Mouse (Mus musculus): Measurements from ENCODE around the gene Rasgrf1. TPM values are rescaled to one million over a fixed set of nuclear protein-coding genes. Genes with fewer than 3 reads are reported as not detected.
A peak's percentile ranks its signal among the peaks of the same experiment; 100 is the strongest.

The Rasgrf1 gene
- polyA plus RNA-seq (2015; fragmentation: Nextera tagmentation; extraction: Ambion mirVana), result 0.12 and 0.20 TPM in 2 replicates

DNA sequence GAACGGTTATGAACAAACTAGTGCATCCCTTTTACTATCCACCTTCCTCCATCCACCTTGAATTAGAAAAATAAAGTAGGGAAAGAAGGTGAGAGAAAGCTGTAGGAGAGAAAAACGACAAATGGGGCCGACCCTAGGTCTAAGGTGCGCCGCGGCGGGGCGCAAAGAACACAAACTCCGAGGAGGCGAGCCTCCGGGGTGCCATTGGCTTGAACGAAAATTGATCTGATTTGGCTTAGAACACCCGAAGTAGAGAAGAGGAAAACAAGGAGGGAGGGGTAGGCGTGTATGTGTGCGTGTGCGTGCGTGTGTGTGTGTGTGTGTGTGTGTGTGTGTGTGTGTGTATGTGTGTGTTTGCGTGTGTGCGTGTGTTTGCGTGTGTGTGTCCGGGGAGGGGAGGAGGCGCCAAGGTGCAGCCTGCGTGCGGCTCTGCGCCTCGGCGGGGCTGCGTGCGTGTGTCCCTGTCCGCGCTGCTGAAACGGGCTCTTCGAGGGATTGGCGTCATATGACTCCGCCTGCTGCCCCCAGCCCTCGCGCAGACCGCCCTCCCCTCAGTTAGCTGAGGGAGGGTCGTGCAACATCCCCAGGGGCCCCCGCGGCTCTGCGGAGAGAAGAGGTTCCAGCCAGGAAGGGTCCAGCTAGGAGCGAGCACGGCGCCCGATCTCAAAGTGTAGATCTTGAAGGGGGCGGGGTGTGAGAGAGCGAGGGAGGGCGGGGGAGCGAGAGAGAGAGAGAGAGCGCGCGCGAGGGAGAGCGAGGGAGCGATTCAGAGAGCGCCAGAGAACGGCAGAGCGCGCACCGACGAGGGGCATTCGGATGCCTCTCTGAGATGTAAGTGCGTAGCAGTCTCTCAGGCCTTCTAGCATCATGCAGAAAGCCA lies at the start of gene Rasgrf1:
Gene Rasgrf1 (plus strand): TSS at position 778 of the 880 bp plus-strand sequence.
- Histone ChIP-seq H3K36me3 (ENCODE audit: control insufficient read depth, insufficient read depth, low read length) (no peaks in the 10 kb centered on the region), H3K9ac (ENCODE audit: low read depth, low read length) (peak within 1 kb of the TSS; percentile 24; the same call in 1 of the 2 replicates), H3K27ac (ENCODE audit: low read length) (no peak within 1 kb of the TSS), H3K4me2 (ENCODE audit: low read depth, low read length) (peak within 1 kb of the TSS; percentile 92), H3K9me3 (ENCODE audit: control insufficient read depth, low read length) (no peaks in the 10 kb centered on the region), H3K4me1 (ENCODE audit: control insufficient read depth, insufficient read depth, low read length) (peaks cover 21% of the 10 kb centered on the region), H3K27me3 (replicated peaks; ENCODE audit: control insufficient read depth, insufficient read depth, low read length) (peaks cover 59% of the 10 kb centered on the region), H3K4me3 (ENCODE audit: low read length) (peak within 1 kb of the TSS; percentile 58)
- under 1% methylated on average over 61 of the region's 64 CpGs for WGBS
- peak; percentile 46 for ATAC-seq

- H3K9ac ChIP-seq (ENCODE audit: low read depth, low read length), result no peak overlapping the region
- H3K36me3 ChIP-seq (ENCODE audit: control insufficient read depth, insufficient read depth, low read length), result no peaks in the 10 kb centered on the region
- no peak overlapping the region for H3K27ac ChIP-seq (ENCODE audit: low read length)
- H3K4me1 ChIP-seq (ENCODE audit: control insufficient read depth, insufficient read depth, low read length), result no peaks in the 10 kb centered on the region
- H3K4me2 ChIP-seq (ENCODE audit: low read depth, low read length), result no peak overlapping the region
- H3K4me3 ChIP-seq (ENCODE audit: low read length), result no peak overlapping the region
- WGBS, result 65% methylated on average over 11 of the region's 11 CpGs
- H3K9me3 ChIP-seq (ENCODE audit: control insufficient read depth, low read length), result no peaks in the 10 kb centered on the region
- H3K27me3 ChIP-seq (replicated peaks; ENCODE audit: control insufficient read depth, insufficient read depth, low read length), result no peaks in the 10 kb centered on the region
- ATAC-seq, result no peak
Measured at GRCm38 (mm10) chr9:89860145-89860544, 49.6 kb upstream of the Rasgrf1 start.

DNA sequence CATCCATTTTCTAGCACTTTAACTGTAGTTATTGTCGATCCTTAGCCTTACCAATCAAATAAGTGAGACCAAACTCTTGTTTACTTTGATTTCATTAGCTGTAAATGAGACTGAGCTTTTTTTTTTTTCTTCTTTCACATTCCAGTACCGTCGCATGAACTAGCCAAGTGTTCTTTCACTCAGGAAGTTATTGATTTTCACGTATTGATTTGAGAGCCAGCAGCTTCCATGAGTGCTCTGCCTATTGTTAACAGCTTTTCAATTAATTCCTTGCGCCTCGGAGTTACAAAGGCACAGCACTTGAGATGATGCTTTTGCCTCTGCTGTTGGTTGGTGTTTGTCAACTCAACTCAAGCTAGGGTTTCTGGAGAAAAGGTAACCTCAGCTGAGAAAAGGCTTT lies 49.1 kb upstream of the Rasgrf1 start:
- 53% methylated on average over 6 of the region's 6 CpGs for WGBS
- no peak for ATAC-seq

DNA sequence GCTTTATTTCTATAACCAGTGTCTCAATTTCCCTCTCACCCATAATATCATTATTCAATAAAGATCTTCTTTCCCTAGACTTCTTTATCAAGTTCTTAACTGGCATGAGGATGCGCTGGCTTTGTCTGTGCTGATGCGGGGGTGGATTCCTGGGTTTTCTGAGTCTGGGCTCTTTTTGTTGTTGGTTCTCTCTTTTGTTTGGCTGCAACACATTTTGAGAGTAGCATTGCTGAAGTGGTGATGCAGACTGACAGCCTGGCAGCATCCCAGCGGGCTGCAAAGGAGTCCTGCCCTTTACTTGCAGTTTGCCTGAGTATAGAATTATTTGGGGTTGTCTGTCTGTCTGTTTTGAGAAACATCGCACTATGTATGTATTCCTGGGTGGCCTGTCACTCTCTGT lies 42.6 kb upstream of the Rasgrf1 start:
- 48% methylated on average over 4 of the region's 4 CpGs for WGBS
- Histone ChIP-seq H3K36me3 (ENCODE audit: control insufficient read depth, insufficient read depth, low read length) (no peaks in the 10 kb centered on the region), H3K27ac (ENCODE audit: low read length) (no peak overlapping the region), H3K27me3 (replicated peaks; ENCODE audit: control insufficient read depth, insufficient read depth, low read length) (peaks cover 3% of the 10 kb centered on the region; the same call in 1 of the 2 replicates), H3K9me3 (ENCODE audit: control insufficient read depth, low read length) (no peaks in the 10 kb centered on the region), H3K4me3 (ENCODE audit: low read length) (no peak overlapping the region), H3K4me2 (ENCODE audit: low read depth, low read length) (no peak overlapping the region), H3K4me1 (ENCODE audit: control insufficient read depth, insufficient read depth, low read length) (no peaks in the 10 kb centered on the region), H3K9ac (ENCODE audit: low read depth, low read length) (no peak overlapping the region)
- ATAC-seq, result no peak

More for the DNA sequence above, 49.1 kb upstream of the Rasgrf1 start:
- H3K4me3 ChIP-seq (ENCODE audit: low read length), result no peak overlapping the region
- no peak overlapping the region for H3K4me2 ChIP-seq (ENCODE audit: low read depth, low read length)
- H3K36me3 ChIP-seq (ENCODE audit: control insufficient read depth, insufficient read depth, low read length), result no peaks in the 10 kb centered on the region
- no peaks in the 10 kb centered on the region for H3K27me3 ChIP-seq (replicated peaks; ENCODE audit: control insufficient read depth, insufficient read depth, low read length)
- H3K9ac ChIP-seq (ENCODE audit: low read depth, low read length), result no peak overlapping the region
- no peak overlapping the region for H3K27ac ChIP-seq (ENCODE audit: low read length)
- H3K4me1 ChIP-seq (ENCODE audit: control insufficient read depth, insufficient read depth, low read length), result no peaks in the 10 kb centered on the region
- no peaks in the 10 kb centered on the region for H3K9me3 ChIP-seq (ENCODE audit: control insufficient read depth, low read length)

DNA sequence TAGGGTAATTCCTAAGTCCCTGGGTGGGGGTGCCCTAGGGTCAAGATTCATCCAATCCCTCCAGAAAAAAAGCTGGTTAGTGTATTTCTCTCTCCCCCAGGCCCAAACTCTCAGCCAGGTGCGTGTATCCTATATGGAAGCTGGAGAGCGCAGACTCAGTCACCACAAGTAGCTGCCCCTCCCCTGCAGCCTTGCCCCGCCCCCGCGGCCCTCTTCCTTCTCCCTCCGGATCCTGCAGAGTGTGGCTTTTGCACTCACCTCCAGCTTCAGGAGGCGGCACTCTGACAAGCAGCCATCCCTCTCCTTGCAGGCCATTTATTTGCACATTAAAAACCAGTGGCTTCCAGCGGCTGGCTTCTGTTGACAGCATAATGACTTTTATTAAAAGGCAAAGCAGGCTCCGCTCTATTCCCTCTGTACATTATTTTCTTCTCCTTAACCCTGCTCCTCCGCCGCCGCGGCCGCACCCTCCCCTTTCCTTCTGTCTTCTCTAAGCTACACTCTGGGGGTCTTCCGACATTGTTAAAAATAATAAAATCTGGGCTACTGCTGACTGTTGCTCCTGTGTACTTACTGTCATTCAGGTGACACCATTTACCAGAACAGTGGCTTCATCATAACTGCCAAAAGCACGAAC lies 41.5 kb upstream of the Rasgrf1 start:
- peak; percentile 67; the same call in 1 of the 2 replicates for ATAC-seq
- peak overlapping the region; percentile 16 for H3K4me3 ChIP-seq (ENCODE audit: low read length)
- peaks cover 5% of the 10 kb centered on the region; the same call in 1 of the 2 replicates for H3K27me3 ChIP-seq (replicated peaks; ENCODE audit: control insufficient read depth, insufficient read depth, low read length)
- H3K9ac ChIP-seq (ENCODE audit: low read depth, low read length), result no peak overlapping the region
- WGBS, result 7% methylated on average over 16 of the region's 16 CpGs
- peak overlapping the region; percentile 22 for H3K4me2 ChIP-seq (ENCODE audit: low read depth, low read length)
- H3K27ac ChIP-seq (ENCODE audit: low read length), result no peak overlapping the region
- H3K9me3 ChIP-seq (ENCODE audit: control insufficient read depth, low read length), result no peaks in the 10 kb centered on the region
- no peaks in the 10 kb centered on the region for H3K4me1 ChIP-seq (ENCODE audit: control insufficient read depth, insufficient read depth, low read length)
- H3K36me3 ChIP-seq (ENCODE audit: control insufficient read depth, insufficient read depth, low read length), result no peaks in the 10 kb centered on the region

DNA sequence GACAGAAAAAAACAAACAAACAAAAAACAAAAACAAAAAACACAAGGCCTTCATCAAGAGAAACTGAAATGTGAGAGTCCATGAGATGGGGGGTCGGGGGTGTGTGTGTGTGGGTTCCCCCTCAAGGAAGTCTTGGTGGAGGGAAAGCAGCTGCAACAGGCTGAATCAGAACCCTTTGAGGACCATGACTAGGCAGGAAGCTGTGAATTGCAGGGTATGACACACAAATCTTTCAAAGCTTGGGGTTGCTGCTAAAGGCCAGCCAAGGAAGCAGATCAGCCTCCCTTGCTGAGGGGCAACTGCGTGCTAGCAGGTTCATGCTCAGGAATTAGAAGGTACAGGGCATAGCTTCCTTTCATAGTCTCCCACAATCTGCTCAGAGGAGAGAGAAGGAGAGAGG lies 40.1 kb upstream of the Rasgrf1 start:
- H3K4me1 ChIP-seq (ENCODE audit: control insufficient read depth, insufficient read depth, low read length), result no peaks in the 10 kb centered on the region
- no peak overlapping the region for H3K4me2 ChIP-seq (ENCODE audit: low read depth, low read length)
- WGBS, result 16% methylated on average over 2 of the region's 2 CpGs
- H3K9me3 ChIP-seq (ENCODE audit: control insufficient read depth, low read length), result no peaks in the 10 kb centered on the region
- H3K4me3 ChIP-seq (ENCODE audit: low read length), result no peak overlapping the region
- no peak overlapping the region for H3K27ac ChIP-seq (ENCODE audit: low read length)
- H3K9ac ChIP-seq (ENCODE audit: low read depth, low read length), result no peak overlapping the region
- H3K36me3 ChIP-seq (ENCODE audit: control insufficient read depth, insufficient read depth, low read length), result no peaks in the 10 kb centered on the region
- H3K27me3 ChIP-seq (replicated peaks; ENCODE audit: control insufficient read depth, insufficient read depth, low read length), result peaks cover 13% of the 10 kb centered on the region
- ATAC-seq, result no peak

GRCm38 (mm10) chr9:89870531-89871150 lies 39.1 kb upstream of the Rasgrf1 start:
- Histone ChIP-seq H3K27ac (ENCODE audit: low read length) (no peak overlapping the region), H3K36me3 (ENCODE audit: control insufficient read depth, insufficient read depth, low read length) (no peaks in the 10 kb centered on the region), H3K27me3 (replicated peaks; ENCODE audit: control insufficient read depth, insufficient read depth, low read length) (peaks cover 22% of the 10 kb centered on the region), H3K9ac (ENCODE audit: low read depth, low read length) (no peak overlapping the region), H3K4me1 (ENCODE audit: control insufficient read depth, insufficient read depth, low read length) (no peaks in the 10 kb centered on the region), H3K4me2 (ENCODE audit: low read depth, low read length) (no peak overlapping the region), H3K9me3 (ENCODE audit: control insufficient read depth, low read length) (no peaks in the 10 kb centered on the region), H3K4me3 (ENCODE audit: low read length) (no peak overlapping the region)
- ATAC-seq, result no peak
- 13% methylated on average over 8 of the region's 8 CpGs for whole genome bisulfite sequencing

DNA sequence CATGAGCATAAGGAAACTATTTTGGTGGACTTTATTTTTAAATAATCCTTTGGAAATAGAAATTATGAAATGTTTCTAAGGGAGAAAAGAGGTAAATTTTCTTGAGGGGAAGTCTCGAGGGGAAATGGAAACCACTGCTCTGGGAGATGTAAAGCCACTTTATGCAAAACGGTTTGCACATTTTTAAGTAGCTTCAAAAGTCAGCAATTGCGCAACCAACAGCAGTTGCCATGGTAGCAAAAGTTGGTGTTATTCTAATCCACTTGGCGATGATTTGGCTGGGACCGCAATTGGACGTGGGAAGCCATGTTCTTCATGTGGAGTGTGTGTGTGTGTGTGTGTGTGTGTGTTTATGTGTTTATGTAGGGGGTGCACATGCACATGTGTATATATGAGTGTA lies 37.6 kb upstream of the Rasgrf1 start:
- 81% methylated on average over 6 of the region's 6 CpGs for WGBS
- Histone ChIP-seq H3K36me3 (ENCODE audit: control insufficient read depth, insufficient read depth, low read length) (no peaks in the 10 kb centered on the region), H3K27ac (ENCODE audit: low read length) (no peak overlapping the region), H3K4me2 (ENCODE audit: low read depth, low read length) (no peak overlapping the region), H3K4me3 (ENCODE audit: low read length) (no peak overlapping the region), H3K27me3 (replicated peaks; ENCODE audit: control insufficient read depth, insufficient read depth, low read length) (peaks cover 30% of the 10 kb centered on the region), H3K4me1 (ENCODE audit: control insufficient read depth, insufficient read depth, low read length) (no peaks in the 10 kb centered on the region), H3K9ac (ENCODE audit: low read depth, low read length) (no peak overlapping the region), H3K9me3 (ENCODE audit: control insufficient read depth, low read length) (no peaks in the 10 kb centered on the region)
- no peak for ATAC-seq

GRCm38 (mm10) chr9:89874434-89874833 lies 35.3 kb upstream of the Rasgrf1 start:
- Histone ChIP-seq H3K4me2 (ENCODE audit: low read depth, low read length) (no peak overlapping the region), H3K9ac (ENCODE audit: low read depth, low read length) (no peak overlapping the region), H3K9me3 (ENCODE audit: control insufficient read depth, low read length) (no peaks in the 10 kb centered on the region), H3K27ac (ENCODE audit: low read length) (no peak overlapping the region), H3K36me3 (ENCODE audit: control insufficient read depth, insufficient read depth, low read length) (no peaks in the 10 kb centered on the region), H3K4me1 (ENCODE audit: control insufficient read depth, insufficient read depth, low read length) (no peaks in the 10 kb centered on the region), H3K27me3 (replicated peaks; ENCODE audit: control insufficient read depth, insufficient read depth, low read length) (peaks cover 36% of the 10 kb centered on the region), H3K4me3 (ENCODE audit: low read length) (no peak overlapping the region)
- ATAC-seq, result no peak
- 45% methylated on average over 7 of the region's 7 CpGs for WGBS

All from intestine, embryonic 16.5 days (tissue).